Mouse (Mus musculus): ENCODE results near the gene Pdzd4. TPM values are rescaled to one million over a fixed set of nuclear protein-coding genes. Genes with fewer than 3 reads are reported as not detected.

The Pdzd4 gene
- polyA plus RNA-seq (2015; fragmentation: Nextera tagmentation; extraction: Ambion mirVana), result 0.69 and 0.96 TPM in 2 replicates

DNA sequence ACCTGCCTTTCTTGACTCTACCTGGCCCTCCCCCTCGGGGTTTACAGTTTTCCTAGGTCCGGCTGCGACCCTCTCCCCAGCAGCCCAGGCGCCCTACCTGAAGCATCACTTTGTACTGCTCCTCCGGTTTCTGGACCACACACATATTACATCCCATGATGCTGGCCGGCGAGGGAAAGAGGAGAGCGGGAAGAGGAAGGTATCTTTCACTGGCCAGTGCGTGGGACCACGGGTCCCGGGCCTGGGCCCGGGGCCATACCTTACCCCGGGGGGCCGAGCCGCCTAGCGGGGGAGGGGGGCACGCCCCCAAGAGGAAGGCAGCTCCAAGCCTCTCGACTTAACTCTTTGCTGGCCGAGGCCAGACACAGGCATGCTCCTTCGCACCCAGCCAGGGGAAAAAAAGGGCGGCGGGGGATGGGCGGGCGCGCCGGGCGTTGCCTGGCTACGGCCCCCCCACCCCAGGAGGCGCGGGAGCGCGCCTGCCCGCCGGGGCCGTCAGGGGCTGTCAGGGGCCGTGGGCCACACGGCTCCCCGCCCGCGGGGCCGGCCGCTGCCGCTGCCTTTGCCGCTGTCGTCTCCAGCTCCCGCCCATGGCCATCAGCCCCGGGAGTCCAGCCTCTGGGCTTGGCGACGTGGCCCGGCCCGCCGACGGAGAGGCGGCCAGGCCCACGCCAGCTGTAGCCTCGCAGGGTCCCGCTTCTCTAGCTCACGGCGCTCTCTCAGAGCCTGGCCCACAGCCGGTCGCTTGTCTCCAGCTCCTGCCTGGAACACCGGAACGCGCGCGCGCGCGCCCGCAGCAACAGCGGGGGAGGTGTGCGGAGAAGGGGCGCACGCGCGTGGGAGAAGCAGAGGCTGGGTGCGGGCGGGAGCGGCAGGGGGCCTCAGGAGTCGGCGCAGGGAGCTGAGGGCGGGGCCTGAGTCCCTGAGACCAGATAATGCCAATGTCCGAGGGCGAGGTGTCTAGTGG is at the start of gene Pdzd4:
Gene Pdzd4 (minus strand): TSS at position 785 of the 967 bp plus-strand sequence.
- Histone ChIP-seq H3K27me3 (ENCODE audit: control insufficient read depth, insufficient read depth, low read length) (peaks cover 15% of the 10 kb centered on the region; the same call in 1 of the 2 replicates), H3K4me3 (replicated peaks; ENCODE audit: low read length) (peak within 1 kb of the TSS; percentile 61), H3K27ac (ENCODE audit: low read length) (no peak within 1 kb of the TSS), H3K4me2 (ENCODE audit: low read depth, low read length) (peak within 1 kb of the TSS; percentile 63), H3K36me3 (ENCODE audit: control insufficient read depth, insufficient read depth, low read length) (no peaks in the 10 kb centered on the region), H3K9me3 (replicated peaks; ENCODE audit: control insufficient read depth, low read length) (no peaks in the 10 kb centered on the region), H3K9ac (ENCODE audit: low read length) (peak within 1 kb of the TSS; percentile 81), H3K4me1 (ENCODE audit: control insufficient read depth, insufficient read depth, low read length) (no peaks in the 10 kb centered on the region)
- peak; percentile 82 for ATAC-seq (ENCODE audit: insufficient read depth, low FRiP score)
- WGBS, result 14% methylated on average over 54 of the region's 84 CpGs

DNA sequence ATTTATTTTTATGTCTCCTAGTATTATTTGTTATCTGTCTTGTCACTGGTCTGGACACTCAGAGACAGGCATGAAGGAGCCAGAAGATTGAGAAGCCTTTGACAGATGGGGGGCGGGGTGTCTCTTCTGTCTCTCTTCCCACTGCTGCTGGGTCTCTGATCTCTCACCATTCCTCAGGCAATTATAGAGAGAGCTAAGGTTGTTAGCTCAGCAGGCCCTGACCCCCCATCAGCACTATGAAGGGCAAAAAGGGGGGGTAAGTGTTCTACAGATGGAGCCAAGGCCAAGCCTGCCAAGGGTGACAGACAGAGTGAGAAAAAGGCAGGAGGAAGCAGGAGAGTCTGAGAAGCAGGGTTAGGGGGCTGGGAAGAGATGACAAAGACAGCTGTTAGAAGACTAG is 47.2 kb upstream of the Pdzd4 start:
- Histone ChIP-seq H3K4me2 (ENCODE audit: low read depth, low read length) (no peak overlapping the region), H3K9me3 (replicated peaks; ENCODE audit: control insufficient read depth, low read length) (no peaks in the 10 kb centered on the region), H3K27me3 (ENCODE audit: control insufficient read depth, insufficient read depth, low read length) (no peaks in the 10 kb centered on the region), H3K27ac (ENCODE audit: low read length) (no peak overlapping the region), H3K4me1 (ENCODE audit: control insufficient read depth, insufficient read depth, low read length) (no peaks in the 10 kb centered on the region), H3K4me3 (replicated peaks; ENCODE audit: low read length) (no peak overlapping the region), H3K9ac (ENCODE audit: low read length) (no peak overlapping the region), H3K36me3 (ENCODE audit: control insufficient read depth, insufficient read depth, low read length) (no peaks in the 10 kb centered on the region)
- no peak for ATAC-seq (ENCODE audit: insufficient read depth, low FRiP score)
- 57% methylated on average over 1 of the region's 1 CpGs for WGBS

GRCm38 (mm10) chrX:73871474-73871873 is 46.7 kb upstream of the Pdzd4 start:
- Histone ChIP-seq H3K9ac (ENCODE audit: low read length) (no peak overlapping the region), H3K4me1 (ENCODE audit: control insufficient read depth, insufficient read depth, low read length) (no peaks in the 10 kb centered on the region), H3K9me3 (replicated peaks; ENCODE audit: control insufficient read depth, low read length) (no peaks in the 10 kb centered on the region), H3K36me3 (ENCODE audit: control insufficient read depth, insufficient read depth, low read length) (no peaks in the 10 kb centered on the region), H3K4me2 (ENCODE audit: low read depth, low read length) (no peak overlapping the region), H3K27me3 (ENCODE audit: control insufficient read depth, insufficient read depth, low read length) (no peaks in the 10 kb centered on the region), H3K27ac (ENCODE audit: low read length) (no peak overlapping the region), H3K4me3 (replicated peaks; ENCODE audit: low read length) (no peak overlapping the region)
- ATAC-seq (ENCODE audit: insufficient read depth, low FRiP score), result no peak

DNA sequence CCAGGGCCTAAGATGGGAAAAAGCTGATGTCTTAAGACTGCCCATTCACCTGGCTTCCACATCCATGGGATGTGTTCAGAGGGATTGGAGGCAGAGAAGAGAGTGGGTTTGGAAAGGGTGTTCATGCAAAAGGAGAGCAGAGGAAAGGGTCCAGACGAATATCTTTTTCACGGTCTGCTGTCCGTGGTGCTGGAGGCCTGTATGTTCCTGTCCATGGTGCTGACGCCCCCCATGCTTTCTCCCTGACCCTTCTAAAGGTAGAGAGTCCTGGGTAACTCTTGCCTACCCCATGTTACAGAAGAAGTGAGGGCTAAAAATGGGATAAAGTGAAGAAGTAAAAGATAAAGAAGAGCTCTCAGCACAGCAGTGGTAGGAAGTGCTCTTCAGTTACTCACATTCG is 44.6 kb upstream of the Pdzd4 start:
- no peaks in the 10 kb centered on the region for H3K4me1 ChIP-seq (ENCODE audit: control insufficient read depth, insufficient read depth, low read length)
- H3K36me3 ChIP-seq (ENCODE audit: control insufficient read depth, insufficient read depth, low read length), result no peaks in the 10 kb centered on the region
- H3K9me3 ChIP-seq (replicated peaks; ENCODE audit: control insufficient read depth, low read length), result no peaks in the 10 kb centered on the region
- no peak for ATAC-seq (ENCODE audit: insufficient read depth, low FRiP score)
- no peak overlapping the region for H3K4me3 ChIP-seq (replicated peaks; ENCODE audit: low read length)
- H3K27ac ChIP-seq (ENCODE audit: low read length), result no peak overlapping the region
- 7% methylated on average over 5 of the region's 5 CpGs for WGBS
- no peak overlapping the region for H3K9ac ChIP-seq (ENCODE audit: low read length)
- H3K4me2 ChIP-seq (ENCODE audit: low read depth, low read length), result no peak overlapping the region
- H3K27me3 ChIP-seq (ENCODE audit: control insufficient read depth, insufficient read depth, low read length), result no peaks in the 10 kb centered on the region

DNA sequence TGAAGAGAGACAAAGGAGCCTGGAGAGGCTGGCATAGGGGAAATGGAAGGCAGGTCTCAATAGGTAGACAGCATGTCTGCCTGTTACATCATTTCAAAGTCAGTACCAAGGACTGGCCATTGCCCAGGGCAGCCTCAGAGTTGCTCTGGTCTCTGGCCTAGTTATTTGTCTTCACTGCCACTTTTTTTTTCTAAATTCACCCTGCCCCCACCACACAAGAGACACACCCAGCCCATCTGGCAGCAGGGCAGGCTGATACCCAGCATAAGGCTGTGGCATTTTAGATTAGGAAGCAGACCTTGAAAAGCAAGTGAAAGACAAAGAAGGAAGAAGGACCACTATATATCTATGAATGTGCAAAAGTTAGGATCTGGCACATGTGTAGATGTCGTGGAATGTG is 43.1 kb upstream of the Pdzd4 start:
- Histone ChIP-seq H3K36me3 (ENCODE audit: control insufficient read depth, insufficient read depth, low read length) (no peaks in the 10 kb centered on the region), H3K27me3 (ENCODE audit: control insufficient read depth, insufficient read depth, low read length) (no peaks in the 10 kb centered on the region), H3K4me1 (ENCODE audit: control insufficient read depth, insufficient read depth, low read length) (no peaks in the 10 kb centered on the region), H3K27ac (ENCODE audit: low read length) (no peak overlapping the region), H3K4me3 (replicated peaks; ENCODE audit: low read length) (no peak overlapping the region), H3K9me3 (replicated peaks; ENCODE audit: control insufficient read depth, low read length) (no peaks in the 10 kb centered on the region), H3K4me2 (ENCODE audit: low read depth, low read length) (no peak overlapping the region), H3K9ac (ENCODE audit: low read length) (no peak overlapping the region)
- ATAC-seq (ENCODE audit: insufficient read depth, low FRiP score), result no peak
- 63% methylated on average over 1 of the region's 1 CpGs for WGBS

DNA sequence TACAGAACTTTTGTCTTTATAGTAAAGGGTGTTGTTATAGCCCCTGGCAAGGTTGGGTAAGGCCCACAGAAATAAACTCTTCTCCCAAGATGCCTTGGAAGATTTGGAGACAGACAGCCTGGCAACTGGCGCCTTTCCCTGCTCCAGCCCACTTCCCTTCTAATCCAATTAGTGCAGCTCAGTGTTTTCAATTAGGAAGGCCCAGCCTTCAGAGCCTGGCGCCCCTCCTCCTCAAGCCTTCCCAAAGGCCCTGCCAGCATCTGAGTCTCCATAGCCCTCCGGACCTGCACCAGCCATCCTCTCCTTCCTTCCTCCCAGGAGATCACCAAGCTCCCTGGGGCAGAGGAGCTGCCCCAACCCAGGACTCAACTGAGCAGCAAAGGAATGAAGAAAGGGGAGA is 42.5 kb upstream of the Pdzd4 start:
- Histone ChIP-seq H3K36me3 (ENCODE audit: control insufficient read depth, insufficient read depth, low read length) (no peaks in the 10 kb centered on the region), H3K4me2 (ENCODE audit: low read depth, low read length) (no peak overlapping the region), H3K27ac (ENCODE audit: low read length) (no peak overlapping the region), H3K9ac (ENCODE audit: low read length) (no peak overlapping the region), H3K9me3 (replicated peaks; ENCODE audit: control insufficient read depth, low read length) (no peaks in the 10 kb centered on the region), H3K4me1 (ENCODE audit: control insufficient read depth, insufficient read depth, low read length) (no peaks in the 10 kb centered on the region), H3K27me3 (ENCODE audit: control insufficient read depth, insufficient read depth, low read length) (no peaks in the 10 kb centered on the region), H3K4me3 (replicated peaks; ENCODE audit: low read length) (no peak overlapping the region)
- 24% methylated on average over 3 of the region's 3 CpGs for WGBS
- ATAC-seq (ENCODE audit: insufficient read depth, low FRiP score), result no peak

- 40% methylated on average over 3 of the region's 3 CpGs for WGBS
- Histone ChIP-seq H3K27me3 (ENCODE audit: control insufficient read depth, insufficient read depth, low read length) (no peaks in the 10 kb centered on the region), H3K9ac (ENCODE audit: low read length) (no peak overlapping the region), H3K9me3 (replicated peaks; ENCODE audit: control insufficient read depth, low read length) (no peaks in the 10 kb centered on the region), H3K4me3 (replicated peaks; ENCODE audit: low read length) (no peak overlapping the region), H3K4me1 (ENCODE audit: control insufficient read depth, insufficient read depth, low read length) (no peaks in the 10 kb centered on the region), H3K4me2 (ENCODE audit: low read depth, low read length) (no peak overlapping the region), H3K36me3 (ENCODE audit: control insufficient read depth, insufficient read depth, low read length) (no peaks in the 10 kb centered on the region), H3K27ac (ENCODE audit: low read length) (no peak overlapping the region)
- no peak for ATAC-seq (ENCODE audit: insufficient read depth, low FRiP score)
Observed at GRCm38 (mm10) chrX:73864692-73865091, 39.9 kb upstream of the Pdzd4 start.

GRCm38 (mm10) chrX:73855087-73855408 is 30.3 kb upstream of the Pdzd4 start:
- H3K27ac ChIP-seq (ENCODE audit: low read length), result no peak overlapping the region
- H3K9ac ChIP-seq (ENCODE audit: low read length), result no peak overlapping the region
- no peaks in the 10 kb centered on the region for H3K4me1 ChIP-seq (ENCODE audit: control insufficient read depth, insufficient read depth, low read length)
- 52% methylated on average over 3 of the region's 3 CpGs for WGBS
- no peak overlapping the region for H3K4me3 ChIP-seq (replicated peaks; ENCODE audit: low read length)
- no peaks in the 10 kb centered on the region for H3K36me3 ChIP-seq (ENCODE audit: control insufficient read depth, insufficient read depth, low read length)
- no peak overlapping the region for H3K4me2 ChIP-seq (ENCODE audit: low read depth, low read length)
- no peaks in the 10 kb centered on the region for H3K27me3 ChIP-seq (ENCODE audit: control insufficient read depth, insufficient read depth, low read length)
- no peak for ATAC-seq (ENCODE audit: insufficient read depth, low FRiP score)
- H3K9me3 ChIP-seq (replicated peaks; ENCODE audit: control insufficient read depth, low read length), result no peaks in the 10 kb centered on the region

DNA sequence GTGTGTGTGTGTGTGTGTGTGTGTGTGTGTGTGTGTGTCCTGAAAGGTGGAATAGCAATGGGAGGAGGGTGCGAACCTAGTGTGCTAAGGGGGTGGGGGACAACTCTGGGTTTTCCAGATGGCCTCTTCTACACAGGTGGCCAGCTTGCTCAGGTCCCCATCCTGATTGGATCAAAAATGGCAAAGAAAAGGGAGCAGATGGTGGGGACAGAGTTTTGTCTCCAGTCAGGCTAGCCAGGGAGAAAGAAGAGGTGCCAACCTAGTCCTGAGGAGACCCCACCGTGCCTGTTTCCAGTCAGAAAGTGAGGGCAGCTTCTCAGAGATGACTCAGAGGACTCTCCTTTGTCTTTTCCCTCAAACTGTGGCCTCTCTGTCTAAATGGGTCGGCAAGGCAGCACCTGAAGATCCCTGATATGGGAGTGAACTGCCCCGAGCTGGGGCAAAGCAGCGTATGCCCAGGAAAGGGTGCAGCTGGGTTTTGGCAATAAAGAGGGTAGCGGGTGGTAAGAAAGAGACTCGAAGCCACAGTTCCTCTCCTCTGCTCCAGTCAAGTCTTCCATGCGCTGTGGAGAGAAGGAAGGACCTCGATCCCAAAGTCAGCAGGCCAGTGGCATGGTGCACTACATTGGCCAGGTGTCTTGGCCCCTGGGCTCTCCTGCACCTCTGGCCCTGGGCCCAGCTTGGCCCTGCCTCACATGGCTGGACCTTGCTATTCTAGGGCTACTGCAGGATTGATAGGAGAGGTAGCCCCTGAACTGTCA is 29.7 kb upstream of the Pdzd4 start:
- Histone ChIP-seq H3K9ac (ENCODE audit: low read length) (no peak overlapping the region), H3K4me3 (replicated peaks; ENCODE audit: low read length) (no peak overlapping the region), H3K36me3 (ENCODE audit: control insufficient read depth, insufficient read depth, low read length) (no peaks in the 10 kb centered on the region), H3K9me3 (replicated peaks; ENCODE audit: control insufficient read depth, low read length) (no peaks in the 10 kb centered on the region), H3K4me2 (ENCODE audit: low read depth, low read length) (no peak overlapping the region), H3K27ac (ENCODE audit: low read length) (no peak overlapping the region), H3K4me1 (ENCODE audit: control insufficient read depth, insufficient read depth, low read length) (no peaks in the 10 kb centered on the region), H3K27me3 (ENCODE audit: control insufficient read depth, insufficient read depth, low read length) (no peaks in the 10 kb centered on the region)
- no peak for ATAC-seq (ENCODE audit: insufficient read depth, low FRiP score)
- 84% methylated on average over 9 of the region's 9 CpGs for WGBS
